Mouse (Mus musculus) heart, postnatal 10 days (tissue): Measurements from ENCODE around the gene Cd80. TPM values are rescaled to one million over a fixed set of nuclear protein-coding genes. Genes with fewer than 3 reads are reported as not detected.

Source experiments
- DNase-seq, 2 experiments: peaks; one replicate each; pipeline ENCODE4 v3.0.0; 2021
- intact Hi-C: fragments of 180-260 bp; cut with DNase I; formaldehyde crosslinking; loops from one replicate; pipeline ENCODE4 v1.15.1; 2025
- total RNA-seq, 2 experiments: library from RNA; stranded (reverse); gene quantifications; 2 replicates each; pipeline ENCODE4 v1.2.3; 2021

Cd80 gene
- total RNA-seq, 2 experiments from 2014 or later = 0.53 to 0.84 TPM

DNA sequence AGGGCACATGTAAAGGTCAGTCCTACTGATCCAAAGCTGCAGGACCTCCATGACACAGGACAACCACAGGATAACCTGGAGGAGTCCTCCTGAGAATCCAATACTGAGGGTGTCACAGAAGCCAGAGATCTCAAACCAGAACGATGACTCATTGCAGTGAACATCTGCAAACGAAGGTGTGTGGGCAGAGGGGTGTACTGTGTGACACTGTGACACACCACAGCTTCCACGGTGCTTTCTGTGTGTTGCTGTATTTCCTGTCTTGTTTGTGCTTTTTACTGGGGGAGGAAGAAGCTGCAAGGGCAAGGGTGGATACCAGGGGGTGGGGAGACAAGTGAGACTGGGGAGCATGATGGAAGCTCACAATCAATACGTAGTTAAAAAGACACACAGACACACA lies 48.2 kb downstream of the Cd80 start:
- intact Hi-C loops = no loop called here
- no peak for DNase-seq

DNA sequence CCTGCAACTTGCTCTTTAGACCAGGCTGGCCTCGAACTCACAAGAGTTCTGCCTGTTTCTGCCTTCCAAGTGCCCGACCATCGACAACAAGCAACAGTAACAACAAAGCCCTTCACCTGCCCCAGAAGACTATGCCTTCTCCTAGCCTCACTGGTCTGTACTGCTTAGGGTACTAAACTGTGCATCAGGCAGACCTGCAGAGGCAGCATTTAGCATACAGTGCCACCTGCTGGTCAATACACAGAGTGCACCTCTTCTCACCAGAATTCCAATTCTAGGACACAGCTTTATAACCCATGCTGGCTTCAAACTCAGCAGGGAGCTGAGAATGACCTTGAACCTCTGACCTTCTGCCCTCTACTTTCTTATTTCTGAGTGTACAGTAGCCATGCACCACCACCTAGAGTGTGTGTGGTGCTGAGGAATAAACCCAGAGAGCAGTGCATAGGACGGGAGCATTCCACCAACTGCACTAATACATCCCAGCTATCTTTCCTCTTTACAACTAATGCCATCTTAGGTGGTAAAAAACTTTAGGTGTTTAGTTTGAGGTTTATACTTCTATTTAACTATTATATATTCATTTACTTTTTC lies 50.8 kb downstream of the Cd80 start:
- DNase-seq = peak; percentile 74 to 81
- intact Hi-C loops = loop anchor here (1.0 to 2.0 kb wide), 2 partner anchors 161 to 211 kb away; partner anchors contain the start of gene Nr1i2

DNA sequence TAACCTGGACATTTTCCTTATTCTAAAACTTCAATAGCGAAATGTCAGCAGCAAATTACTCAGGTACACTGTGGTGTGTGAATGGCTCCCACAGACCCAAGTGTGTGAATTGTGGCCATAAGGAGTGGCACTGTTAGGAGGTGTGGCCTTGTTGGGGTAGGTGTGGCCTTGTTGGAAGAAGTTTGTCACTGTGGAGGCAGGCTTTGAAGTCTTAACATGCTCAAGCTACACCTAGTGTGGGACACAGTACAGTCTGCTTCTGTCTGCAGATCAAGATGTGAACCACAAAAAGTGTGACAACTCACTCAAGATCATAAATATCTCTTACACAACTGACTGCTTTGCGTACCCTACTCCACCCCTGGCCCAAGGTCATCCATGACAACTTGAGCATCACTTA lies 55.5 kb downstream of the Cd80 start:
- intact Hi-C loops = no loop called here
- DNase-seq = no peak

DNA sequence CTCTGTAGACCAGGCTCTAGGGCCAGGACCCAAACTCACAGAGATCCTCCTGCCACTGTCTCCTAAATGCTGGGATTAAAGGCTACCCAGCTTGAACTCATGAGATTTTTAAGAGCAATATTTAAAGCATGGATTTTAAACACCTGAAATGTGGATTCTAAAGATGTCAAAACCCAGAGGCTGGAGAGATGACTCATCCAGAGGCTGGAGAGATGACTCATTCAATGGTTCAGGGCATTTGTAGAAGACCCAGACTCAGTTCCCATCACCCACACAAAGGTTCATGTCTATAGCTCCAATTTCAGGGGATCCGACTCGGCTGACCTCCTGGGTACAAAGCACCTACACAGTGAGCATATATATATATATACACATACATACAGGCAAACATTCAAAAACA lies 63.8 kb downstream of the Cd80 start:
- intact Hi-C loops = no loop called here

DNA sequence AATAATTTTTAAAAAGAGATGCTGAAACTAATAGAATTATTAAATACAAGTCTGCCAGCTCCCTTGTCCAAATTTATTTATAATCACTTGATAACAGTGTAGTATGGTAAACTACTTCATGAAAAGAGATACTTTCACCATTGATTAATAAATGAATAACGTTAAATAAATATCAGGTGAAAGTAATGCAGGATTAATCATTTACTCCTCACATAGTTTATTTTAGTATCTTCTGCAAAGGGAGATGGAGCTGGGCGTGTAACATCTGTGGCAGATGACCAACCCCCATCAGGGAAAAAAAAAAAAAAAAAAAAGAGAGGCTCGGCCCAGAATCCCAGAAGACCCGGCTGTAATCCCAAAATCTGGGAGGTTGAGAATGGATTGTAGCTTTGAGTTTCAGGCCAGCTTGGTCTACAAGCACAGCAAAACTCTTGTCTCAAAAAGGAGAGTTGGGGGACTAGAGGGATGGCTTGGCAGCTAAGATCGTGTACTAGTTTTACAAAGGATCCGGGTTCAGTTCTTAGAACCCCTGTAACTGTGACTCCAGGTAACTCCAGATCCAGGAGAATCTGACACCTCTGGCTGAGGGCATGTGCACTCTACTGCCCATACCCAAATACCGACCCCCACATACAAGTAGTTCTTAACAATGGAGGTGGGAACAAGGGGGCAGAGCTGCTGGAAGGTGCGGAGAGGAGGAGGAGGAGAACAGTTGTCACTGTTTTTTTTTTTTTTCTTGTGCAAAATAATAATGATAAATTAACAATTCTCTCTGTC lies 66.0 kb downstream of the Cd80 start:
- intact Hi-C loops = no loop called here
- peak in 1 of 2 experiments; percentile 9 for DNase-seq

More for the DNA sequence above, 63.8 kb downstream of the Cd80 start:
- DNase-seq = no peak

DNA sequence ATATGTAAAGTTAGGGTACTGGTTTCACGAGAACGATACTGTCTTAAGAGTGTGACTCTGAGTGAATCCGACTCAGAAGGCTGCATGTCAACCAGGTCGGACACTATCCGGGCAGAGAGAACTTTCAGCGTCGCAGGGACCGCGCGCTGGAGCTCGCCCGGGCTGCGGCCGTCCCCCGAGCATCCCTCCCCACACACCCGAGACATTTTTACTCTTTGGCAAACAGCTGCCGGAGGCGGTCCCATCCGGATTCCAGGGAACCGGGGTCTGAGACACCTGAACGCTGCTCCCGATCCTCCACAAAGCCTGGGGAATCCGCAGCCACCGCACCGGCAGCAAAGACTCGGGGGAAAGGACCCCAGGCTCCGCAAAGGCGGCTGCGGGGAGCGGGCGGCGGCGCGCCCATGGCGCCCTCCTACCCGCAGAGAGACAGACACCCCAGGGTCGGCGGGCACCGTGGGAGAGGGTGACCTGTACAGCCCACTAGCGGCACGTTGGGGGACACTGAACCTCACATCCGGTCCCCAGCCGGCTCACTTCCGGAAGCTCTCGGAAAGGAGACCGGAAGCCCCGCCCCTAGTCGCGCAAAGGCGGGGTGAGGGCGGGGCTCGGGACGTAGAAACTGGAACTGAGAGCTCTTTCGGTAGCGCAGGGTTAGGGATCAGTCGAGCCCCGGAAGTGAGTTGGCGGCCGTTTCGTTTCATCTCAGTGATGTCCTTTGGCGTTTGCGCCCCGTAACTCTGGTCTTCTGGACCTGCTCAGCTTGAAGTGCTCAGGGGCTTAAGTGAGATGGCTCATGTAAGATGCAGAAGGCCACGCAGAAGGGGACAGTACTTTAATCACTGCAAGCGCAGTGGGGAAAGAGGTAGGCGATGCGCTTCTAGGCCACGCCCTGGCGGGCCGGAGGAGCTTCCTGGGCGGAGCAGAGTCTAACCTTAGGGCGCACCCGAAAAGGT lies 67.0 kb downstream of the Cd80 start, which contains the start of gene Timmdc1:
Timmdc1 (minus strand) TSS at position 535 of the 956 bp plus-strand sequence.
- intact Hi-C loops = no loop called here
- DNase-seq = peak; percentile 97 to 98

DNA sequence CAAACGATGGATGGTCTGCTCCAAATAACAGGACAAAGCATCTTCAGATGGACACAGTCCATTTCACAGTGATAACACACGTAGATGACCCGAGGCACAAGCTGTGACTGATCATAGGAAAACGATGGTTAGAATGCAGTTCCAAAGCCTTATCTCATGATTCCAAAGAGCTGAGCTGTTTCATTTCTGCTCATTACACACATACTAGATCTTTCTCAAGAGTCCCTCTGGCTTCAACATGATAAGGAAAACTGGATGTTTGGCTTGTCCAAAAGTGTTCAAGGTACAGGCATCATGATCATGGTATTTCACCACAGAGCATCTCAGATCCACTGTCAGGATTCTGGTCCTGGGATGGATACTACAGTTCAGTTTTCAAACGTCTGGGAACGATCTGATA lies 70.9 kb downstream of the Cd80 start:
- intact Hi-C loops = no loop called here
- no peak for DNase-seq

DNA sequence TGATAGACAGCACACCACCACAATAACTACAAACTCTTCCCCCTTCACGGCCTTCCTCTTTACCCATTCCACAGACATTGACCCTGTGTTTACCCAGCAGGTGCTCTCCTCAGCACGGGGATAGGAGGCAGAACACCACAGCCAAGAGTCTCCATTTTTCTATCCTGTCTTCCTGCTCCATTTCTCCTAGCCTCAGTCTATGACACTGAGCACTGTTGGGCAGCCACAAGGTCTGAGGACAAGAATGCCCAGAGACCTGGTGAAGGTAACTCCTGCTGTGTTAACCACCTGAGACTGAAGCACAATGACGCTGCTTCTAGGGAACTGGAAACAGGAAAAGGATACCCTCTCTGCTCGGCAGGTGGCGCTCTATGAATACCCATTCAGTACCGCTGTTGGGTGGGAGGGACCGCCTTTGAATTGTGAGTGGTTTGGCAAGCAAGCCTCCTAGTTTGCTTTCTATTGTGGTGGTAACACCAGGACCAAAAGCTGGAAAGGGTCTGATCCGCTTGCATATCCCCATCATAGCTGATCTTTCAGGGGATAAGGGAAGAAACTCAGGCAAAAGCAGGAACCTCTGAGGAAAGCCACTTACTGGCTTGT lies 81.3 kb downstream of the Cd80 start:
- DNase-seq = peak; percentile 79 to 89
- intact Hi-C loops = loop anchor here (1.0 to 10.0 kb wide), 2 partner anchors 188 to 276 kb away; no protein-coding TSS in a partner anchor

DNA sequence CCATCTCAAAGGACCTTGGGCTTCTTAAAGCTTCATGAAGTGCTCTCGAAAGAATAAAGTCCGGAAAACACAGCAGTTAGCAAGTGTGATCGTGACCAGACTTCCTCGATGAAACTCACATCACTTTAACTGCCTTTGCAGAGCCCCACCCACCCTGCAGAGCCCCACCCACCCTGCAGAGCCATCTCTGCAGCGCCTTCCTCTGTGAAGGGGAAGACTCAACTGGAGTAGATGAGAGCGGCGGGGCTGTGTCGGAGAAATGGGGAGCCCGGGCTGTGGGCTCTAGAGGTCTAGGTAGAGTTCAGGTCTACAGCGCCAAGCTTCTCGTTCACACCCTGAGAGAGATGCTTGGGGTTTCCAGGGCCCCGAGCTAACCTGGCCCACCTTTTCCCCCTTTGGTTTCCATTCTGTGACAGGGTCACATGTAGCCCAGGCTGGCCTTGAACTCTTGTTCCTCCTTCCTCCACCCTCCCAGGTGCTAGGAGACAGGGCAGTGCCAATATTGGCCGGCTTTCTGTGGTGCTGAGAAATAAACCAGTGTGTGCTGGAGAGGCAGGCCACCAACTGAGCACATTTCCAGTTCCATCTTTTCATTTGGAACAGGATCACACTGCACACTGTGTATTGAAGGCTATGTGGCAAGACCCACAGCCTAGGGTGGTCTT lies 83.5 kb downstream of the Cd80 start:
- intact Hi-C loops = loop anchor here (10.0 kb wide), 1 partner anchor 186 kb away; no protein-coding TSS in a partner anchor
- DNase-seq = no peak

Other genes with a start within 250 kb of the Cd80 start
- not detected for gene Nr1i2, start 160.7 kb upstream of the Cd80 start, total RNA-seq
- gene Maats1, start 113.4 kb upstream of the Cd80 start, total RNA-seq = not detected
- 100 to 1,000 TPM; 250 to 263 TPM for gene Cox17, start 108.6 kb upstream of the Cd80 start, total RNA-seq
- not detected for gene Gm21987, start 108.5 kb upstream of the Cd80 start, total RNA-seq
- 100 to 1,000 TPM; 675 to 721 TPM for gene Popdc2, start 93.4 kb upstream of the Cd80 start, total RNA-seq
- gene Pla1a, start 22.4 kb upstream of the Cd80 start, total RNA-seq = 10 to 100 TPM in 1 of 2 experiments, 1 to 10 TPM in 1; 9.8 to 12.1 TPM
- gene Adprh, start 2.9 kb upstream of the Cd80 start, total RNA-seq = 10 to 100 TPM; 32.2 to 33.6 TPM
- gene Timmdc1, start 67.1 kb downstream of the Cd80 start, total RNA-seq = 10 to 100 TPM; 54.1 to 59.0 TPM
- gene Poglut1, start 94.7 kb downstream of the Cd80 start, total RNA-seq = 10 to 100 TPM; 14.0 to 15.5 TPM
- gene Tmem39a, start 103.1 kb downstream of the Cd80 start, total RNA-seq = 10 to 100 TPM; 24.2 to 30.8 TPM